Mouse (Mus musculus) brain, embryonic 14.5 days (tissue): ENCODE data around the gene Cyp2b19.

Source experiments
- CTCF ChIP-seq: fragments of 200-500 bp; IDR thresholded peaks from 2 replicates; pipeline ENCODE4 v1.5.1; 2012; ENCODE audit warnings: inconsistent platforms, mild to moderate bottlenecking, moderate library complexity, borderline replicate concordance; ENCODE audit not compliant: insufficient read depth, insufficient read length; ENCODE audit errors: extremely low read depth
- POLR2A ChIP-seq: fragments of 200-500 bp; IDR thresholded peaks from 2 replicates; pipeline ENCODE4 v1.6.1; 2012; ENCODE audit warnings: mild to moderate bottlenecking, inconsistent platforms, borderline replicate concordance; ENCODE audit not compliant: poor library complexity, insufficient read depth, insufficient read length, severe bottlenecking; ENCODE audit errors: extremely low read depth

DNA sequence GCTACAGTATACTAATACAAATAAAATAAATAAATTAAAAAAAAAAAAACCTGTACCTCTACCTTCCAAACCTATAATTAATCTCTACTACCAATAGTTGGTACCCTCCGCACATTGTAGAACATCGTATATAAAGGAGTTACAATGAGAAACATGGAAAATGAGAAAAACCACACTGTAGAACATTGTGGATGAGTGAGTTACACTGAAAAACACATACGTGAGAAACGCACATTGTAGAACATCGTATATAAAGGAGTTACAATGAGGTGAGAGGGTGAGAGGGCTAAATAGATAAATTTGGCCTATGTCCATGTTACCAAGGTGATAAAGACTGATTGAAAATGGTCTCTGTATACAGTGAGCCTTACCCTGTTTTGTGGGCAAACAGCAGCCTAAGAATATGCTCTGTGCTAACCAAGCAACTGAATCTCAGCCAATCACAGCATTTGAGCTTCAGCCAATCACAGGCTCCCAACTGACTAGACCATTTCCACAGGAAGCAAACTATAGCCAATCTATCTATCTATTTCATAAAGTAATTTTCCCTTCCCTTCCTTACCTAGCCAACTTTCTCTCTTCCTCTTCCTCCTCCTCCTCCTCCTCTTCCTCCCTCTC lies 23.0 kb downstream of the Cyp2b19 start:
- no peak for TF ChIP-seq CTCF
- no peak for TF ChIP-seq POLR2A
